Mouse (Mus musculus): Measurements from ENCODE around the gene P3h3.

GRCm38 (mm10) chr6:124857840-124858530 is 433 bp upstream of the P3h3 start:
- no peak for TF ChIP-seq CTCF (IDR thresholded peaks at IDR 0.05; ENCODE audit: control insufficient read depth, insufficient read depth, low read length)
- TF ChIP-seq POLR2A (IDR thresholded peaks at IDR 0.05; ENCODE audit: borderline replicate concordance, control insufficient read depth, low read depth, low read length), result no peak
